Mouse (Mus musculus): ENCODE data around the gene Tbc1d8b.

The Tbc1d8b gene

DNA sequence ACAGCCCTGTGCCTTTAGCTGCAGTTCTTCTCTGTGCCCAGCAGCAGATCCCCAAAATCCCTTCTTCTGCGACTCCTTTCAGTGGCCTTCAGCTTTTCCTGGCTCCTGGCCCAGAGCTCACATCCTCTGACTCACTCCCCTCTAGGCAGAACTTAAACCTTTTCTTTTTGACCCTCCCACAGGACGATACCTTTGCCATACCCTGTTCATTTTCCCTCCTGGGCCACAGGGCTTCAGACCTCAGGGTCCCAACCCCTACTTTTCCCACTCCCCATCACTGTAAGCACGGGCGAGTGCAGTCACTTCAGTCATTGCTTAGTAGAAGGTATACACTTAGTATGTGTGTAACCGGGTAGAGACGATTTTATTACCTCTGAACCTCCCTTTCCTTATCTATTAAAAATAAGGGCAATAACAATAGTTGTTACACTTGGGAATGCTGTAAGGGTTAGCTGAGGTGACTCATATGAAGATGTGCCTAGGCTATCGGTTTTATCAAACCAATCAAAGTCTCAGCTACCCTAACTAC lies 90.4 kb downstream of the Tbc1d8b start:
- in situ Hi-C loops (cut with MboI; ENCODE audit: low pct_unique_long_range_greater_than_20kb in 1 of 2, low sequenced_read_pairs in 2 of 2, unreplicated experiment in 1 of 2): loop anchor here (5.0 to 10.0 kb wide), 2 partner anchors 57 to 60 kb away; no protein-coding TSS in a partner anchor

DNA sequence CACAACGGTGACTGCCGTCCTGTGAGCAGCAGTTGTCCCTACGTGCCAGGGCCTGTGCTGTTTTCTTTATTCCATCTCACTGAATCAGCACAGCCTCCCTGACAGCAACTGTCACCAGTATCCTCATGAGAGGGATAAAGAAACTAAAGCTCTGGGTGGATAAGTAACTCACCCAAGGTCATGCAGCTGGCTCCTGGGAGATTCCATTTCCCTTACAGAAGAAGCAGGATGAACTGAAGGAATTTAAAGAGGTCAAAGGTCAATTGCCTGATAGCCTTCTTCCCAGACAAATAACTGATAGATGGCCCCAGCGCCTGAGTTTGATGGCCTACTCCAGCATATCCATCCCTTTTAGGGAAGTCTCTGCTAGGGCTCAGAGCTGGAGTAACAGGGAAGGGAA lies 92.6 kb downstream of the Tbc1d8b start:
- in situ Hi-C loops (cut with MboI; ENCODE audit: low pct_unique_long_range_greater_than_20kb in 1 of 2, low sequenced_read_pairs in 2 of 2, unreplicated experiment in 1 of 2): loop anchor here (5.0 to 10.0 kb wide), 2 partner anchors 55 to 57 kb away; no protein-coding TSS in a partner anchor

DNA sequence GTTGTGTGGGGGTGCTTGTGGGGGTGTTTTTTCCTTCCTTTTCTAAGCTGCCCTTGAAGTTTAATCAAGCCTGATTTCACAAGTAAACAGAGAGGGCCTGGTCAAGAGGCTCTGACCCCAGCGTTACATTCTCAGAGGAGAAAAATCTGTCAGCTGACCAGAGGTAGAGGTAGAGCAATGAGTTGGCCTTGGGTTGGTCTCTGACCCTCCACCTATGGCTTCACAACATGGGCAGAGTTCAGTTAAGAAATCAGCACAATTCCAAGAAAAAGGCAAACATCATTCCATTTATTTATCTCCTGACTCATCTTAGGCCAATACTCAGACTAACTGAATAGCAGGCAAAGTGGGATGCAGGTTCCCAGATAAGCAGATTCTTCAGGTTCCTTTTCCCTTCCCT lies 94.1 kb downstream of the Tbc1d8b start:
- in situ Hi-C loops (cut with MboI; ENCODE audit: low pct_unique_long_range_greater_than_20kb in 1 of 2, low sequenced_read_pairs in 2 of 2, unreplicated experiment in 1 of 2): loop anchor here (5.0 to 10.0 kb wide), 2 partner anchors 53 to 56 kb away; no protein-coding TSS in a partner anchor

DNA sequence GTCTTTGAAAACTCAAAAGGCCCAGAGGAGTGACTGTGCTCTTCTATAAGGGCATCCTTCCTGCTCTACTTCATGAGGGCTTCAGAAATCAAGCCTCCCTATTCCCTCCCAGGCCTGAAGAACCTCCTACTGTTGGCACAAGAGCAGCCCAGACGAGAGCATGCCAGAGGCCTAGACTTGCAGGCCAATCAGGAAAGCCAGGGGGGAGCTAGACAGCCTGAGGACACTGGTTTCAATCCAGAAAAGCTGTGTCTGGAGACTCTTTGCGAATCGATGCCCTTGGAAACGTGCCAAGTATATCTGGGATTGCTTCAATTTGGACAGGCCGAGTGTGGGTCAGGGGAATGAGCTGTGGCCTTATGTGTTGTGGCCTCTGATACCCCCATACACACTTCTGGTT lies 94.6 kb downstream of the Tbc1d8b start:
- in situ Hi-C loops (cut with MboI; ENCODE audit: low pct_unique_long_range_greater_than_20kb in 1 of 2, low sequenced_read_pairs in 2 of 2, unreplicated experiment in 1 of 2): loop anchor here (5.0 to 10.0 kb wide), 2 partner anchors 53 to 55 kb away; no protein-coding TSS in a partner anchor

DNA sequence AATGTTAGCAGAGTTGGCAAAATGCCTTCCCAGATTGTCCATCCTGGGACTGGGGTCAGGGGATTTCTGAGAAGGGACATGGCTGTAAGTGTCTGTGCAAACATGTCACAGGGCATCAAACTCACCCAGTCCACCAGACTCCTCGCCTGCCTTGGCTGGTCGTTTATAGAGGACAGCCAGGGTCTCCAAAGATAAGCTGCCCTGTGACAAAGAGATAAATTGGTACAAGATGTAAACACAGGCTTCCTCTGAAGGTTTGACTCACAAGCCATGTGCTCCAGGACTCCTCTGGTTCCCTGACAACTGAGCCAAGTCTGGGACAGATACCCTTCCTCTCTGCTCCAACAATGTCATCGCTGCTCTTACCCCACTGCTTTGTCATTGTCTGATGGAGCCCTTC lies 96.2 kb downstream of the Tbc1d8b start:
- in situ Hi-C loops (cut with MboI; ENCODE audit: low pct_unique_long_range_greater_than_20kb in 1 of 2, low sequenced_read_pairs in 2 of 2, unreplicated experiment in 1 of 2): no loop called here

DNA sequence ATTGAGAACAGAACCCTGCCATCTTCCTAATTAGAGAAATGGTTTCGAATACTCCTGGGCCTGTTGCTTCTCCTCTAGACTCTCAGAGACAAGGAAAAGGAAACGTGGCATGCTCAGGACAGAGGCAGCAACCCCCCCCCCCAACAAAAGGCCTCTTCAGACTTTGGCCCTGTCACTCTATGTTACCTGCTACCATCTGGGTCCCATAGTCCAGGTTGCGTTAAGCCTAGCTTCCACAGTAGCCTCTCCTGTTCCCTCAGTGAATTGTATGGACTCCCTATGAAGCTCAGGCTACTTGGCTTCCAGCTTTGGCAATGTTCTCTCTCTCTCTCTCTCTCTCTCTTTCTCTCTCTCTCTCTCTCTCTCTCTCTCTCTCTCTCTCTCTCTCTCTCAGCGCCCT lies 96.8 kb downstream of the Tbc1d8b start:
- in situ Hi-C loops (cut with MboI; ENCODE audit: low pct_unique_long_range_greater_than_20kb in 1 of 2, low sequenced_read_pairs in 2 of 2, unreplicated experiment in 1 of 2): no loop called here

DNA sequence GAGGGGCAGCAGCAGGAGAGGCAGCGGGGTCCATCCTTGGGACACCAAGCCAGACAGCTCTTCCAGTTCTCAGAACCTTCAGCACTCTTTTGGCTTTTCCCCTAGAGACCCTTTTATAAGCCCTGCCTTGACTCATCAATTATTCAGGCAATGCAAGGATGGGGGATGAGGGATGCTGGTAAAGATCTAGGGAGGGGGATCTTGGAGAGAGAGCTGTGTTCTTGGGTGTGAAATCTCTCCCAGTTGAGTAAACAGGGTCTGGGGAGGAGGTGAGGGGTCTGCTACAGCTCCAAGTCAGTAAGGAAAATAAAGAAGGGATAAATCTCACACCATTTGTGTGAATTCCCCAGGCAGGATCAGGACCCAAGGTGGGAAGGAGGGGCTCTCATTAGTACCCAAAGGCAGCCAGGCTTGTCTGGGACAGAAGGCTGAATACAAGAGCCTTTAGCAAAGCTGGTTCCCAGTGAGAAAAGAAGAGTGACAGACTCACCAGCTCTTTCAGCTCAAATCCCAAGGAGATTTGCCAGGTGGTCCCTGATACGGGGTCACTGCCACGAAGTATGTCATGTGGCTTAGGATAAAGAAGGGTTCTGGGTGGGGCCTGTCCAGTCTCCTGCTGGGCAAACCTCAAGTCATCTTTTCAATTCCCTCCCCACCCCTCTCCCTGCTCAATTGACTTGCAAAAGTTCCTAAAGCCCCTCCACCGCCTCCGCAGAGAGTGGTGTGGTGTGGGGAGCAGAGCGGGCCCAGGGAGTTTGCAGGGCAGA lies 97.7 kb downstream of the Tbc1d8b start, which contains the start of gene Ripply1:
Ripply1 (minus strand) TSS at position 76 of the 767 bp plus-strand sequence.
- in situ Hi-C loops (cut with MboI; ENCODE audit: low pct_unique_long_range_greater_than_20kb in 1 of 2, low sequenced_read_pairs in 2 of 2, unreplicated experiment in 1 of 2): no loop called here

DNA sequence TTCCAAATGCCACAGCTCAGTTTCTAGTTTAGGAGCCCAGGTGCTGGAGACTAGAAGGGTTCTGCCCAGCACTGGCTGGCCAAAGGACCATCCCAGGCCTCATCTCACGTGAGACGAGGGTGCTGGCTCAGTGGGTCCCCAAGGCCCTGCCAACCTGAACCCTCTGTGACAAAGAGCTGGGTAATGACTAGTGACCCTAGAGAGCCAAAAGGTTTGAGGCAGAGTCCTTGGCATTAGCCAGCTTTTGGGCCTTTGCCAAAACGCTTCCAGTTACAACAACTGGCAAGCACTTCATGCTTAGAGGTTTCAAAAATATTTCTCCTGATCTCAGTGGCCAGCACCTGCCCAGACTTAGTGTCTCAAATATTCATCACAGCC lies 98.2 kb downstream of the Tbc1d8b start:
- in situ Hi-C loops (cut with MboI; ENCODE audit: low pct_unique_long_range_greater_than_20kb in 1 of 2, low sequenced_read_pairs in 2 of 2, unreplicated experiment in 1 of 2): no loop called here

DNA sequence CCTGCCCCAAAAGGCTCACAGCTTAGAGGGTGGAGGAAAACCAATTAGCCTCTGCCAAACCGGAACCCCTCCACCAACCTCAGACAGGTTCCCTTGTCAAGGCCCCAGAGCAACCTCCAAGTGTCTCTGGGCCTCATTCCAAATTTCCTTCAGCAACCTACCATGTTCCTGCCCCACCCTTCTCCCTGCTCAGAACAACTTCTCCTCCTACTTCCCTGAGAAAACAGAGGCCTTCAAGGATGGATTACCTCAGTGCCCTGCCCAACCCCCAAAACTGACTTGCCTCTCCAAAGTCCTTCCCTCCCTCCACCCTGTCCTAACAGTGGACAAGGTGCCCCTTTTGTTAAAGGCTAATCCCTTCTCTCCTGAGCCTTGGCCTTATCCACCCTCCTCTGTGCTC lies 101.0 kb downstream of the Tbc1d8b start:
- in situ Hi-C loops (cut with MboI; ENCODE audit: low pct_unique_long_range_greater_than_20kb in 1 of 2, low sequenced_read_pairs in 2 of 2, unreplicated experiment in 1 of 2): no loop called here

DNA sequence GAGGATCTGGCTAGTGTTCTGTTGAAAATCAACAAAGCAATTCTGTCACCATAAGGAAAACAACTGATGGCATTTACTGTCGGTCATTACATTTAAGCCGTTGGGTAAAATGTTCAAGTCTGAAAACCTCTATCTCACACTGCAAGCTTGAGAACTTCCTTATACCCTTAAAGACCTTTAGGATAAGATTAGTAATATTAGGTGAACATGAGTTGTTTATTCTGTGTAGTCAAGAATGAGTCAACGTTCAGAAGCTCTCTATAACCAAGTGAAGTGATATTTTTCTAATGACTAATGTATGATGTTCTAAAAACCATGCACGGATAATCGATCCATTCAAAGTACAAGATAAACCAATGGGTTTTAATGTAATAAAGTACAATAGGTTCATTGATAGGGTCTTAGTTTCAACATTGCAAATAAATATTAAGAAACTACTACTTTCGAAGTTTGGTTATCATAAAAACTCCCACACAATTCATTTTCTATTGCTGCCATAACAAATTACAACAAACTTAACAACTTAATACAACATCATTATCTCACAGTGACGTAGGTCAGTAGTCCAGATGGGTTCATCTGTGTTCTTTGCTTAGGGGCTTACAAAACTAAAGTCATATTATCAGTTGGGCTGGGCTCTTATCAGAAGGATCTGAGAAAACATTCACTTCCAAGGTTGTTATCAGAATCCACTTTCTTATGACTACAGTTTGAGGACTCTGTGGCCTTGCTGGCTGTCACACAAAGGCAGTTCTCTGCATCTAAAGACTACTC lies 109.5 kb downstream of the Tbc1d8b start:
- in situ Hi-C loops (cut with MboI; ENCODE audit: low pct_unique_long_range_greater_than_20kb in 1 of 2, low sequenced_read_pairs in 2 of 2, unreplicated experiment in 1 of 2): no loop called here

DNA sequence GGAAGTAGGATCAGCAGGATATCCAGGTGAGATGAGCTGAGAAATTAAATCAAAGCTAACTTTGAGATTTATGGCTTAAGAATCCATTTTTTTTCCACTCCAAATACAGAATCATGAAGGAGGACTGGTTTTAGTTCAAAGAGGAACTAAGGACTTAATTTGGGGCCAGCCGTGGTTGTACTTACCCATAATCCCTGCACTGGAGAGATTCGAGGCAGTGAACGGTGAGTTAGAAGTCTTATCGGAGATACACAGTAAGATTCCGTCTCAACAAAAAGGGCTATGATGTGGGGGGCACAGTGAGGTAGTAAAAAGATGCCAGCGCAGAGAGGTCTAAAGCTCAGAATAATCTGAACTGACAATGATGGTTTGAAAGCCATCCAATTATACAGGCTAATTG lies 111.2 kb downstream of the Tbc1d8b start:
- in situ Hi-C loops (cut with MboI; ENCODE audit: low pct_unique_long_range_greater_than_20kb in 1 of 2, low sequenced_read_pairs in 2 of 2, unreplicated experiment in 1 of 2): no loop called here

DNA sequence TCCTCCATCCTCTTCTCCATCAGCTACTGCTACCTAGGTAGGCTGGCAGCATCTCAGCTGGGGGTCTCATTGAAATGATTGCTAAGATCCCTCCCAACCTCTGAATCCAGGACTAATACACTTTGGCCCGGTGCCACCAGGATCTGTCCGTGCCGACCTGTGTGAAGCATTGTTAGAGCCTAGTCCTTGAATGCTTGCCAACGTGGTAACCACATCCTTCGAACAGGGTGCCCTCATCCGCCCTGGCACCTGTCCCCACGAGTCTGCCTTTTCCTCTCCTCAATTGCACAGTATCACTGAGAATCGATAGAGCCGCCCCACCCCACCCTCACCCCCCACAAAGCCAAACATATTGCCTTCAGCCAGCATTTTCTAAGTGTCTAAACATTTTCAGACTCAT lies 113.1 kb downstream of the Tbc1d8b start:
- in situ Hi-C loops (cut with MboI; ENCODE audit: low pct_unique_long_range_greater_than_20kb in 1 of 2, low sequenced_read_pairs in 2 of 2, unreplicated experiment in 1 of 2): no loop called here

DNA sequence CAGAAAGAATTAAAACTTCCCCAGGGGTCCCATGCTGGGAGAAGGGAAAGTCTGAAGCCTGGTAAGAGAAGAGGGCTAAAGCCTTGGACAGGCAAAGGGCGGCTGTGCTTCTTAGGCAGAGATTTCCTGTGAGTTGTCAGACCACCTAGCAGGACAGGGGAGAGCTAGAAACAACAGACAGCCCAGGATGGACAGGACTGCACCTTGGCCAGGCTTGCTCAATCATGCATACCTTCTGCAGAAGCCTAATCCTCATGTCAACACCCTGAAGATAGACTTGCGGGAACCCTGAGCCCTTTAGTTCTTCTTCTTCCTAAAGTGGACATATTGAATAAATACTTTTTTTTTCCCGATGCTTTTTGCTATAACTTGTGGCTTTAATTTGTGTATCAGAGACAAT lies 115.2 kb downstream of the Tbc1d8b start:
- in situ Hi-C loops (cut with MboI; ENCODE audit: low pct_unique_long_range_greater_than_20kb in 1 of 2, low sequenced_read_pairs in 2 of 2, unreplicated experiment in 1 of 2): no loop called here

DNA sequence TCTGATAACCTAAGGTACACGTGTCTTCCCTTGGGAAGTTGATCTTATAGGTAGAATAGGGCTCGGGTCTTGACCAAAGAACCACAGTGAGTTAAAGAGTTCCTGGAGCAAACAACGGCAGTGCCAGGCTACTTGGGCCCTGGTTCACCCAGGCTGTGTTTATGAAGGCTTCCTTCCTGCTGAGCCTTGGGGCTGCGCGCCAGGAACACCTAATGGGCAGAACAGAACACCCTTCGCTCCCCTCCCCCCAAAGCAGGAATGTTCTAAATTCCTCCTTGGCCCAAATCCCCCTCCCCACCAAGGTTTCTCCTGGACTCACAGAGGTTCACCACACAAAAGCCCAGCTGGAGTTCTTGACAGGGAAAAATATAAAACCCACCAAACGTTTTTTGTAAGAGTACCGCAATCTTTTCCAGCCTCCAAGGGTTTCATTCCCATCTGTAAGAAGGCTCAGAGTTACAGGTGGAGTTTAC lies 115.6 kb downstream of the Tbc1d8b start, which contains the start of gene Cldn2:
Cldn2 (plus strand) TSS at position 423 of the 473 bp plus-strand sequence.
- in situ Hi-C loops (cut with MboI; ENCODE audit: low pct_unique_long_range_greater_than_20kb in 1 of 2, low sequenced_read_pairs in 2 of 2, unreplicated experiment in 1 of 2): no loop called here
